Mouse (Mus musculus): ENCODE data around the gene Cog1. TPM values are rescaled to one million over a fixed set of nuclear protein-coding genes. Genes with fewer than 3 reads are reported as not detected.

Gene Cog1
- polyA plus RNA-seq, 1 experiment from 2014 or later: 31.0 TPM

DNA sequence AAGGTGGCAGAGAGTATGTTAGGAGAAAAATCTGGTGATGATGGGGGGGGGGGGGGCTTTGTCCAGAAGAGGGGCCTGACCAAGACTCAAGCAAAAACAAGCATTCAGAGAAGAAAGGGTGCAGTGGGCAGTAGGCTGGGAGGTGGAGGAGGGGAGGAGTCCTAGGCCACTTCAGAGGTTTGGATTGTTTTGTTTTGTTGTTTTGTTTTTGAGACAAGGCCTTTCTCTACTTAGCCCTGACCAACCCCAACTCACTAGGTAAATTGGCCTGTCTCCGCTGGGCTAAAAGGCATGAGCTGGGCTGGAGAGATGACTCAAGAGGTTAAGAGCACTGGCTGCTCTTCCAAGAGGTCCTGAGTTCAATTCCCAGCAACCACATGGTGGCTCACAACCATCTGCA is 62.1 kb downstream of the Cog1 start:
- Histone ChIP-seq H3K36me3 (ENCODE audit: inconsistent target) (no peaks in the 10 kb centered on the region), H3K79me2 (ENCODE audit: inconsistent target) (no peaks in the 10 kb centered on the region), H3K4me3 (ENCODE audit: inconsistent target) (no peak overlapping the region), H3K27ac (no peak overlapping the region)
- WGBS (ENCODE audit: missing documents): 100% methylated on average over 1 of the region's 1 CpGs

DNA sequence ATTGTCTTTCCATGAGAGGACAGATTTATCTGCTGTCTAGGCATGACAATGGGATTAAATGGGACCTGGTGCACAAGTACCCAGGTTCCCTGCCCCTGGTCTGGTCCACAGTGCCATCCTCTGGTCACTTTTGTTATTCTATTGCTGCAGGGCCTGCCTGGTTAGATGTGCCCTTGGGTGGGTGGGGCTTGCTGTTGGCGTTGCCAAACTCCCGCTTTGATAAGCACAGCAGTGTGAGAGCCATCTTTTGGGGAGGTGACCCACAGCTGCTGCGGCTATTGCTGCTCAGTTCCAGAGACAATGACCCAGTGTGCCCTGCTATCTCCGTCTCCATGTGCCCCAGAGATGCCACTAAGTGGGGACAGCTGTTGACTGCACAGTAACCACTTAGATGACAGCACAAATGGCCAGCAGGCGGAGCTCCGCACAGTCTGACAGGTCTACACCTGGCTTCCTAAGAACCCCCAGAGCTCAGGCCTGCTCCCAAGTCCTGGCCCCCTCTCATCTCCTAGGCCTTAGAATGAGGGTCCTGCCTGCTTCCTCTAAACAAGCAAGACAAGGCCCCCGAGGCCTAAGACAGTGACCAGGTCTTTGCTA is 66.2 kb downstream of the Cog1 start:
- H3K27ac ChIP-seq: no peak overlapping the region
- no peaks in the 10 kb centered on the region for H3K79me2 ChIP-seq (ENCODE audit: inconsistent target)
- H3K36me3 ChIP-seq (ENCODE audit: inconsistent target): no peaks in the 10 kb centered on the region
- no peak overlapping the region for H3K4me3 ChIP-seq (ENCODE audit: inconsistent target)
- 84% methylated on average over 7 of the region's 7 CpGs for WGBS (ENCODE audit: missing documents)

DNA sequence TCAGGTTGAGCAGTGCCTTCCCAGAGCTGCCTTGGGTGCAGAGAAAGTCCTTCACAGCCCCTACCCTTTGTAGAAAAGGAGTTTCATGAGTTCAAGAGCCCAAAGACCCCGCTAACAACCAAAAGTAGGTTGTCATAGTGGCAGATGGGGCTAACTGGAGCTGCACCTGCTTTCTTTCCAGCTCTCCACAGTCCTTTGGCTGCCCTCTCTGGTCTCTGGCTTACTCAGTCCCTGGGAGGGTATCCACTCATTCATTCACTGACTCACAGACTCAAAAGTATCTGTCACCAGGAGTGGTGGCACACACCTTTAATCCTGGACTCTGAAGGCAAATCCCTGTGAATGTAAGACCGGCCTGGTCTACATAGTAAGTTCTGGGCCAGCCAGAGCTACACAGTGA is 67.2 kb downstream of the Cog1 start:
- Histone ChIP-seq H3K36me3 (ENCODE audit: inconsistent target) (no peaks in the 10 kb centered on the region), H3K79me2 (ENCODE audit: inconsistent target) (no peaks in the 10 kb centered on the region)
- WGBS (ENCODE audit: missing documents): 92% methylated on average over 2 of the region's 2 CpGs

More for the DNA sequence above, 67.2 kb downstream of the Cog1 start:
- Histone ChIP-seq H3K4me3 (ENCODE audit: inconsistent target) (no peak overlapping the region), H3K27ac (no peak overlapping the region)

Other genes with a start within 250 kb of the Cog1 start
- not detected in 3 replicates for gene Sstr2, start 29.8 kb upstream of the Cog1 start, polyA plus RNA-seq (2018)
- gene Slc39a11, start 910 bp downstream of the Cog1 start, polyA plus RNA-seq (2018): 21.0 to 39.9 TPM (median 35.9 TPM) in 3 replicates
- gene Fam104a, start 35.0 kb downstream of the Cog1 start, polyA plus RNA-seq (2018): 25.4 to 31.8 TPM (median 29.8 TPM) in 3 replicates
- gene D11Wsu47e, start 35.2 kb downstream of the Cog1 start, polyA plus RNA-seq (2018): 8.5 to 11.5 TPM (median 8.9 TPM) in 3 replicates
- gene Cpsf4l, start 60.8 kb downstream of the Cog1 start, polyA plus RNA-seq (2018): not detected in 3 replicates
- 6.8 to 16.9 TPM (median 13.4 TPM) in 3 replicates for gene Cdc42ep4, start 102.7 kb downstream of the Cog1 start, polyA plus RNA-seq (2018)

Data from macrophage (primary cell).